ENCODE assay signal across 21 mouse cellular contexts in genomic region chr7:48855461-48855860, GRCm38 (mm10). TPM values are rescaled to one million over a fixed set of nuclear protein-coding genes. Genes with fewer than 3 reads are reported as not detected.
"Had no signal": no experiment of that assay in that cellular context is flagged by ENCODE, and none has a peak within 500 bp of the region (broad histone marks: within the 10 kb centered on the region; RNA-seq: fewer than 3 reads in every experiment).

No protein-coding gene starts in this region.

- H3K27me3 ChIP-seq: lung, embryonic 15.5 days; megakaryocyte, embryonic 14.5 days; midbrain, embryonic 13.5 days; midbrain, embryonic 15.5 days; neural tube, embryonic 12.5 days; stomach, embryonic 15.5 days had no signal

- H3K36me3 ChIP-seq: lung, embryonic 15.5 days; midbrain, embryonic 13.5 days; midbrain, embryonic 15.5 days; neural tube, embryonic 12.5 days; stomach, embryonic 15.5 days had no signal

- ATAC-seq: lung, postnatal 0 days; midbrain, embryonic 13.5 days; midbrain, embryonic 15.5 days had no signal

- H3K9ac ChIP-seq: lung, embryonic 15.5 days; midbrain, embryonic 13.5 days; midbrain, embryonic 15.5 days; neural tube, embryonic 12.5 days; stomach, embryonic 15.5 days had no signal

- H3K9me3 ChIP-seq: lung, embryonic 15.5 days; megakaryocyte, embryonic 14.5 days; midbrain, embryonic 13.5 days; midbrain, embryonic 15.5 days; neural tube, embryonic 12.5 days; stomach, embryonic 15.5 days had no signal

- DNase-seq: lung, adult 2 months; lung, postnatal 14 days; lung, postnatal 36 days; right cerebral cortex, postnatal 14 days; thymus, adult 2 months; thymus, postnatal 25 days; thymus, postnatal 4 days had no signal

- H3K4me3 ChIP-seq: lung, embryonic 15.5 days; megakaryocyte, embryonic 14.5 days; midbrain, embryonic 13.5 days; midbrain, embryonic 15.5 days; neural tube, embryonic 12.5 days; stomach, embryonic 15.5 days had no signal

- H3K4me1 ChIP-seq: neural tube, embryonic 12.5 days; stomach, embryonic 15.5 days had no signal

- H3K4me2 ChIP-seq: lung, embryonic 15.5 days; midbrain, embryonic 11.5 days; midbrain, embryonic 13.5 days; midbrain, embryonic 15.5 days; neural tube, embryonic 12.5 days; stomach, embryonic 15.5 days had no signal

- H3K27ac ChIP-seq: lung, embryonic 15.5 days; macrophage; midbrain, embryonic 13.5 days; midbrain, embryonic 15.5 days; neural tube, embryonic 12.5 days; stomach, embryonic 15.5 days; stomach, postnatal 0 days had no signal

RNA-seq across cellular contexts. Expression of gene Csrp3, which starts 7.6 kb away (rescaled TPM):
- total RNA-seq: midbrain, postnatal 0 days; neutrophil, adult 5-6 weeks had no signal
- polyA plus RNA-seq: macrophage; midbrain, embryonic 11.5 days; testis, adult 2 months; urinary bladder, adult 2 months had no signal
